Mouse (Mus musculus) T-cell, adult 2 months (primary cell): Measurements from ENCODE around the gene Rere.
"Not testable (repeated sequence)": the region's sequence is repeated elsewhere in the genome, so short reads cannot be mapped to it uniquely, and the experiment has no call there.

Experiments used
- DNase-seq: peaks from one replicate; pipeline ENCODE4 v3.0.0; 2022; ENCODE audit warnings: low spot score

Rere gene

DNA sequence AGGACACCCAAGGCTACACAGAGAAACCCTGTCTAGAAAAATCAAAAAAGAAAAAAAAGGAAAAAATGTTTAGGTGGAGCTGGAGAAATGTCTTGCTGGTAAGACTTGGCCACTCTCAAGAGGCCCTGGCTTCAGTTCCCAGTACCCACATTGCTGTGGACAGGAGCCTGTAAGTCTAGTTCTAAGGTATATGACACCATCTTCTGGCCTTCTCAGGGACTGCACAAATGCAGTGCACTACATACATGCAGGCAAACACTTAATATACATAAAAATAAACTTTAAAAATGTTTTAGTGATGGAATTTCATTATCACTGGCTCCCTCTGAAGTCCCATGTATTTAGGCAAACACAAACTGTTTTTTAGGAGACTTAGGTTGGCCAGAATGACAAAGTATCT, 274.3 kb downstream of the Rere start:
- DNase-seq = no peak

DNA sequence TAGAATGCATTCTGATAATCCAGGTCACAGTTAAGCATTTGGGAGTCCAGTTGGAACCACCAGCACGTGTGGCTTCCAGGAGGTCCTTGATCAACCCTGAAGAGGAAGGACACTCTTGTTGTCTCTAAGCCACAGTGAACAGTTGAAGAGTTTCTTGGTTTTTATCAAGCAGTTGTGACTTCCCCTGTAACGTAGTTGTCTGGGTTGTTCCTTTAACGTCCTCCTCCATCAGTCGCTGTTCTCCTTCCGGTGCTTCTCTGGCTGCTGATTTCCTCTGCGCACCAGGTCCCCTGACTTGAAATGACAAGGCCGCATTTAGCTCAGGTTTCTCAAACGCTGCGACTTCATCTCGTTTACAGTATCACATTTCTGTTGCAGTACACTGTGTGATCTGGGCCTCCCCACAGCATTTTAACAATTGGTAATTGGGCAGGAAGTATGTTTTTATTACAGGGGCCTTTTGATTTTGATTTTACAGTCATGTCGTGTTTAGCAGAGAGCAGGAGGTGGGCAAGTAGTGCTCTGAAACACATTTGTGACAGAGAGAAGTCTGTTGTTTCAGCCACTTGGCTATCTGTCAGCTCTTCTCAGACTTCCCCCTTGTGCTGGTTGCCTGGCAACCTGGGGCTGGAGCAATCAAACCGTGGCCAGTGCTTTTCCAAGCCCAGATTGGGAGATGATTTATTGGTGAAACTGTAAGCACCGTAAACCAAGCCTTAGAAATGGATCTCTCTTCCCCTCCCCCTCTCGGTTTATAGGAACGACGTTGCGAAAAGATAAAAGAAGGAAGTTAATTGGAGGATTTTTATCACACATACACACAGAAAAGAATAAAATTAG, 275.2 kb downstream of the Rere start:
- DNase-seq = peak; percentile 84

DNA sequence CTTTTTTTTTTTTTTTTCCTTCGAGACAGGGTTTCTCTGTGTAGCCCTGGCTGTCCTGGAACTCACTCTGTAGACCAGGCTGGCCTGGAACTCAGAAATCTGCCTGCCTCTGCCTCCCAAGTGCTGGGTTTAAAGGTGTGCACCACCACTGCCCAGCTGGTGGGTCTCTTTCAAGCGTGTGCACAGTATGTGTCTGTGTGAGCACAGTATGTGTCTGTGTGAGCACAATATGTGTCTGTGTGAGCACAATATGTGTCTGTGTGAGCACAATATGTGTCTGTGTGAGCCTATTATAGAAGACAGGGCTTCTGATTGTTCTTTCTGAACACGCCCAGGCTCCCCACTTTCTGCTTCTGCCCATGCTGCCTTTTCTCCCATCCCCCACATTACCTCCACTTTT, 275.8 kb downstream of the Rere start:
- not testable (repeated sequence) for DNase-seq

DNA sequence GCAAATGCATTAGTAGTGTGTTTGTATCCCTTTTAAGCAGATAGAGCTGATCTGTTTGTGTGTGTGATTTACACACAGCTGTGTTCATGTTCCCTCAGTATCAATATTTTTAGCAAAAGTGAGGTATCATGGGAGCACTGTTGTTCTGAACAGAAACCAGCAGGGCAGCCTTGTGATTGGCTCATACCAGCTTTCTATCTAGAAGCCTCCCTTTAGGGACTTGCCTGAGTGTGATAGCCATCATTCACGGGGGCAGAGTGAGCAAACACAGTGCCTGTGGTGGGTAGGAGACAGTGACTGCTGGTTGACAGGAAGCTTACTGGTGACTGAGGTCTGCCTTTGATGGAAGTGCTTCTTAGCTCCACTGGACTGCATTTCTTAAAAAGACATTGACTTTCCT, 276.5 kb downstream of the Rere start:
- peak; percentile 87 for DNase-seq

DNA sequence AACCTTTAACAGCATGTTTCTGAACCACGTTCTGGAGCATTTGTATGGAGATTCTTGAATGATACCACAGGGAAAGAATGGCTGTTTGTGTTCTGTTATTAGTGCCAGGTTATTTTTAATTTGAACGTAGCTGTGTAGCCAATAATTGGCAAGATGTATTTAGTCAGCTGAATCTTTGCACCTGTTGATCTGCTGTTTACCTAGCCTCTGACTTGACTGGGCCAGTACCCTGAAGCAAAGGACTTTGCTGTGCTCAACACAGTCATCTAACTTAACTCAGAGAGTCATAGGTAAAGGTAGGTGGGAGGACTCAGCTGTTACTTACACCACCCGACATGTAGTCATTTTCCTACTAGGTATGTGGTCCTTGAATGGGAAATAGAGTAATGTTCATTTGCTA, 278.1 kb downstream of the Rere start:
- DNase-seq = no peak

DNA sequence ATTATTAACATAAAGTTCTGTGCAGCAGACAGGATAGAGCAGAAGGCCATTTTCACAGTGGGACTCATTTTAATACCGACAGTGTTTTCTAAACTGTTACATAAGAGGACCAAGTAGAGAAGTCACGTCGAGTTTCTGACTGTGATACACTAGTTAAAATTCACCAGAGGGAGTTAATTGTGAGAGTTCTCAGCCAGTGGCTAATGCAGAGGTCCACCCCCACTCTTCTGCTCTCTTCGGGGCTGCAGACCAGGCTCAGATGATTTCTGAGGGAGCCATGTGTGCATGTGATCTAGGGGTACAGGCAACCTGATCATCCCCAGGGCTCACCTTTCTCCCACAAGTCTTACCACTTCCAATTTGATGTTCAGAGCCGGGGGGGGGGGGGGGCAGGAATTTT, 281.8 kb downstream of the Rere start:
- no peak for DNase-seq

DNA sequence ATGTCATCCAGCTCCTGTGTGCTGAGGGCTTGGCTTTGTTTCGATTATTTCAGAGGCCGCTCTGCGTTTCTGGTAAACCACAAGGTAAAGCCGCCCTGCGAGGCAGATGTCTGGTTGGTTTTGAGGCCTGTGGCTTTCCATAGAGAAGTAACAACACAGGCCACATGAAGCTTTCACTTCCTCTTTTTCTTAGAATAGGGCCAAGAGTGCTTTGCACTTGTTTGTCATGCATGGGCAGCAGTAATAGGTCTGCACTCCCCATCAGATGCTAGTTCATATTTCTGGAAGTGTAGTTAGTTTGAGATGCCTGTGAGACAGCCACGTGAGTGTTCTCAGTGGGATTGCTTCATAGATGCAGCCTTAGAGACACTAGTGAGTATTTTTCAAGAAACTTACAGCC, 284.7 kb downstream of the Rere start:
- DNase-seq = peak; percentile 85

DNA sequence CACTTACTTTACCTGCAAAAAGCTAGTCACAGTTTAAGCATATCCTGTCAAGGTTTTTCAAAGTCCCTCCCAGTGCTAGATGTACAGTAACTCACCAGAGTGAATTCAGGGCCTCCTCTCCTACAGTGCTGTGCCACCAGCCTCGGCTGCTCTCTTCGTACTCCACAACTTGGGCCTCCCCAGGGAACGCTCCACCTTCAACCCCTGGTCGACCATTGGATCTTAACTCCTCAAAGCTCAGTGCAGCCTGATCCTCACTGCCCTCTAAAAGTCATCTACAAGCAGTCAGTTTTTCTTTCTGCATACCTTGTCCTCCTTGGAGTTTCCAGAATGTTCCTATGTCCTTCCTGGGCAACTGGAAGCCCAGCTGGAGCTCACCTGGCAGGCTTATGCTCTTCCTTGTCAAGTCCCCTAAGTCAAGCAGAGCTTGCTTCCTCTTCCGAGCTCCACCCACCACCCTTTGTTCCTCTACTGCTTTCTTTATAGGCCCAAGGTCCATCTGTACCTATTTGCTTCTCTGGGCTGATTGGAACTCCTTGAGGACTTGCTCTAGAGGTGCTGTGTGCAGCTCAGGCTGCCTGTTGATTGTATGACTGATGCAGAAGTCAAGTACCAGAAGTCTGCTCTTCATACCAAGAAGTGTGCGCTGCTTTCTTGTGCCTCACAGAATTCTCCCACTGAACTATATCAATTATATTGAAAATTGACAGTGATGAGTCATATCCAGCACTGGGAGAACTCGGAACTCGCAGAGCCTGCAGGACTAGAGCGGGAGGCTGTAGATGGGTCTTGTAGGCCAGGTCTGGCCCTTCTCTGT, 287.1 kb downstream of the Rere start:
- peak; percentile 60 for DNase-seq

DNA sequence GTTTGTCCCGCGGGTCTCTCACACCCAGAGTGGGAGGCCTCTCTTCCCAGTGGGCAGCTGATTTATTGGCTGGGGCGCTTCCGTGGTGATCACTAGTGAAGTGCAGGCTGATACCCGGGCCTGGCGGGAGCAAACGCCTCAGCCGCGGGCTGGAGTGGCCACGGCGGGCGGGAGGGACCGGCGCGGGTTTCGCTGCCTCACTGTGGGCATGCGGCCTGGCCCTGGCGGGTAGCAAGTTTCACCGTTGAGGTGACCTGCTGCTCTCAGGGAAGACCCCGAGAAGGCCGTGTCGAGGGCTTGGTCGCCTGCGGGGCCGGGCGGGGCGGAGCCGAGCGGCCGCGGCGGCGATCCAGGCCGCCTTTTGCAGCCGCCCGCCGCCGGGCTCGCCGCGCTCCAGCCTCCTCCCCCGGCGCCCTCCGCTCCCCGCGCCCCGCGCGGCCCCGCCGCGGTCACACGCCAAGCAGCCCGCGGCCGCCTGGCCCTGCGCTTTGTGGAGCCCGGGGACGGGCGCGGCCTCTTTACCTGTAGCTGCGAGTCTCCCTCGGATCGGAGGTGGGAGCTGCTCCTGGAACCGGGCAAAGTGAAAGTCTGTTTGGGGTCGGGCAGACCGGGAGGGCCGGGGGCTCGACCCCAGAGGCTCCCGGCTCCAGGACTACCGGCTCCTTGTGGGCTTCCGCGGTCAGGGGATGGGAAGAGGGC, 287.8 kb downstream of the Rere start:
- peak; percentile 53 for DNase-seq

DNA sequence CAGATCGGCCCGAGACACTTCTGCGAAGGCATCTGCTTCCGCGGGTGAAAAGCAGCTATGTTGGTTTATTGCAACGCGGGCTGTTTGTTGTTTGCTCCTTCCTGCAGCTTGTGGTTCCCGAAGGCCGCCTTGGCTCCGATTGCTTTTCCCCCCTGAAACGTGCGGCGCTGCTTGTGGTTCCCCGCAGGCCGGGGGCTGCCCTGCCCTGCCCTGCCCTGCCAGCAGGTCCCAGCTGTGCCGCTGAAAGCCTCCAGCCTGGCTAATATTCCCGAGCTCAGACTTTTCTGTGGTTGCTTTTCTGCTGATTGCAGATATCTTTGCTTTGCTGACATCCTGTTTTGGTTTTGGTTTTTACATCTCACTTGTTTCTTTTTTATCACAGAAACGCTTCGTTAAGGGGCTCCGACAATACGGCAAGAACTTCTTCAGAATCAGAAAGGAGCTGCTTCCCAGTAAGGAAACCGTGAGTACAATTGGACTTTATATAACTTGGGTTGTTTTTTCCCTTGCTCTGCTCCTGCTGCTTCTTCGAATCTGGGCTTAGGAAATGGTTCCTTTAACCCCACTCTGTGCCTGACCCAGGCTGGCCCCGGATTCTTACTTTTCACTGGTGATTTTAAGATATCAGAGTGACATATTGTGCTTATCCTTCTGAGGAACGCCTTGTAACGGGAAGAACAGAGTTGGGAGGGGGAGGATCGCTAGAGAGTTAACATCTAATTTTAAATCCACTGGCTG, 288.6 kb downstream of the Rere start:
- DNase-seq = peak; percentile 57

DNA sequence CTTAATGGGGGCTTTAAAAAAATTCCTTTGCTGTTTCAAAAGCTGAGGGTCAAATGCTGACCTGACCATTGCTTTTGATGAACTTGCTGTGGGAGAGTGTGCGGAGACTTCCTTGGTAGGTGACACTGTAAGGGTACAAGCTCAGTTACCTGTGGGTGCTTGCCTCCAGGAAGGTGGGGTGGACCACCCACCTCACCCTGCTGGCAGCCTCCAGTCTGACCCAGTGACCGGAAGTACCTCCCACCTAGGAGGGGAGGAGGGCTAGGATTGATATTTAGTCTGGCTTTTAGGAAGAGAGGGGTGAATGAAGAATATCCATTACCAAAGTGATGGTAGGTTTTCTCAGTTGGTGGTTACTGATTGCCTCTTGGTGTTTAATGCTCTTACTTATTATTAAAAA, 289.3 kb downstream of the Rere start:
- no peak for DNase-seq

DNA sequence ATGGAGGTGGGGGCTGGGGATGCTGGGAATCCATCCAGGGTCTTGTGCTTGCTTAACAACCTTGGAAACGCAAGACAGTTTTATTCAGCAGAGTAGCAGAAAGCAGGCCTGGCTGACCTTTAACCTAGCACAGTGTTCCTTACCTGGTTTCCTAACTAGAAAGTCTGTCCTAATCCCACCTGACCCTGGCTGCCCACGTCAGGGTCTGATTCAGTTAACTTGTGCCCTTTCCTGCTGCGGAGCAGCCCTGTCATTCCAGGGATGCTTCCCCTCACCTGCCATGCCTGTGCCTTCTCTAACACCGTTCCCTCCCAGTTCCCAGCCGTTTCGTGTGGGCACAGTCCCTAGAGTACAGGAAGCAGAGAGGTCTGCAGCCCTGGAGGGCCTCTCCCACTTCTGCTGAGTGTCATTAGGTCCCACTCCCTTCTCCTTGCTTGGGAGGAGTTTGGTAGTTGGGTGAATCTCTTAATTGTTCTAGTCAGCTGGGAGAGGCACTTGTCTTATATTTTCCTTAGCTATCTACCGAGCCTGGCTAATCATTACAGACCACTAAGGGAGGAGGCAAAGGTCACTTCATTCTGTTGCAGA, 290.8 kb downstream of the Rere start:
- no peak for DNase-seq

DNA sequence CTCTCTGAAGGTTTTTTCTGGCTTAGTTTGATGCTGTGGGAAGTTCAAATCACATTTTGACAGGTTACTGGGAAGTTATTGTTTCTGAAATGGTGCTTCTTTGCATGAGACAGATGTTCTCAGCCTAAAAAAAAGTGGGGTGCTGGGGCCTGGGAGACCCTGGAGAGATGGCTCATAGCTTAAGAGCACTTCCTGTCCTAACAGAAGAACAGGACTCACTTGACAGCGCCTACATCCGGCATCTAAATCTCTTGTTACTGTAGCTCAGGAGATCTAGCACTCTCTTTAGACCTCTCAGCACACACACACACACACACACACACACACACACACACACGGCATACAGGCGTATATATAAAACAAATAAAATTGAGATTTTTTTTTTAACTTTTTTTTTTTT, 291.5 kb downstream of the Rere start:
- peak; percentile 39 for DNase-seq

DNA sequence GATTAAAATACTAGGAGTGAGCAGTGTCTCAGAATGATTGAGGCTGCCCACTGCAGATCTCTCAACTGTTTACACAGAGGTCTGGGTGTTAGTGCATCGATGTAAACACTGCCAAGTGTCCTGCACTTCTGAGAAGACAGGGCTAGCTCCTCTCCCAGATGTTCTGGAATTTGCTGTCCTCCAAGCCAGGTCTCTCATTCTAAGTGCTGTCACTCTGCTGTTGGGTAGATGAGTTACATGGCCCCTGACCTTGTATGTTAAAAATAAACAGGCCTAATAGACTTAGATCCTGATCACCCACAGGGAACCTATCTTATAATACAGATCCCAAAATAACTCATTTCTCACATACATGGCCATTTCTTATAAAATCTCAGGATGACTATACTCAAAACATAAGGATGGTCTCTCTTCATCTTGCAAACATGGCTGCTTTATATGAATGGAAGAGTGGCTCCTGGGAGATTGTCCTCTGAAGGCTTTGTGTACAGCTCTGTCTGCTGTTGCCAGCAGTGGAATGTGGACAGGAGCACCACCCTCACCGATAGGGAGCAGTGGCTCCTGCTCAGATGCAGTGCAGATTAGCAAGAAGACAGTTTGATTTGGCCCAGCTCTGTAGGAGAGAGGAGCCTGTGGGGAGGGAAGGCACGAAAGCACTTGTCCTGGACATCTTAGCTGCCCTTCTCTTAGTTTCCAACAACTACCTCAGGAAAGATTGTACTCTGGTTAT, 294.1 kb downstream of the Rere start:
- no peak for DNase-seq

DNA sequence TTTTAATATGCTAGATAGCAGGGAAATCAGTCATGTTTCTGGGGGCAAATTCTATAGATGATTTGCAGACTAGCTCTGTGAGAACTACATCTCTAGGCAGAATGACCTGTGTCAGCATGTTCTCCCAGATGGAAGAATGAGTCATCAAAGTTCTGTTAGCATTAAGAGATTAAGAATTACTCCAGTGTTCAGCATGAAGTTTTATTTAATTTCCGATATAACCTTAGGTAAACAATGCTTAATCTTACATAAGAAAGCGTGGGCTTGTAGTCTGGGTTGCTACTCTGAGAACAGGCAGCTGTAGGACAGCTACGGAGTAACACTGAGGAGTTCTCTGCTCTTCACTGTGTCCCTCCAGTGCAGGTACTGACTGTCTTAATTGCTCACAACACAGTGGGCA, 294.9 kb downstream of the Rere start:
- no peak for DNase-seq

DNA sequence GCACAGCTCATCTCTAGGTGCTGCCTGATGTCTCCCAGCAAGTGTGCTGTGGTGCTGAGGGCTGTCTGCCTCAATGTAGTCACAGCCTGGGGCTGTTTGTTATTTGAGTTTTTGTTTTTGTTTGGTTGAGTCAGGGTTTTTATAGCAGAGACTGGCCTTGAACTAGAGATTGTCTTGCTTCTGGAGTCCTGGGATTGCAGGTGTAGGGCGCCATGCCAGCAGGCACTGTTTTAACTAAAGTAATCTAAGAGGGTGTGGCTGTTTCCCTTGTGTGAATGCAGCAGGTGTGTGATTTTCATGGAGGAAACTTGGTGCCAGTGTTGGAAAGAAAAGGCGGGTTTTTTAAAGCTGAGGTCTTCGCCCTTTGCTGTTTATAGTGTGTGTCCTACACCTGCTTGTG, 296.6 kb downstream of the Rere start:
- no peak for DNase-seq

DNA sequence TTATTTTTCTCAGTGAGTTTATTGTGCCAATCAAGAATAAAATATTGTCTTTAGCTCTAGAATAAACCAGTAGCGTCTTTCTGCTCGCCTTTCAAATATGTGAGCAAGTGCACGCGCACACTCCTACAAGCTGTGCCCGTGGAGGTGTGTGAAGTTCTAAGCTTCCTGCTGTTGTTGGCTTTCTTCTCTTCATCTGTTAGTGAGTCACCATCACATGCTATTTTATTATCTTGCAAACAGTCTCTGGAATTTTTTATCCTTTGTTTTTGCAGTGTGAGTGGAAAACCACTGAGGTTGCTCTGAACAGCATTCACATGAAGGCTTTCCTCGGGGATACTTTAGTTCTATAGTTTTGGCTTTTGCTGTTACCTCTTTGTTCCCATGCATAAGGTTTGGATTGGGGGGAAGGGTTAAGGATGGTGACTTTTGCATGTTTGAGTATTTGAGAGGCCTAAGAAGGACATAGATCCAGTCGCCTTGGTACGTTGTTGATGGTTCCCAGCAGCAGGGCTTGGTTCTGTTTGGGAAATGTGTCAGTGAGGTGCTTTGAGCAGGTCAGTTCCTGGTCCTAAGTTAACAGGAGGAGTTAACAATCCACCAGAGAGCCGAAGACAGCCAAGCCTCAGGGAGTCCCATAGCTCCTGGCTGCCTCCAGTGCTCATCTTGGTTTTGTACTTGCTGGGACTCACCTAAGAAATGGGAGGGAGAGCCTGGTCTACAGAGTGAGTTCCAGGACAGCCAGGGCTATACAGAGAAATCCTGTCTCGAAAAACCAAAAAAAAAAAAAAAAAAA, 300.7 kb downstream of the Rere start:
- peak; percentile 51 for DNase-seq

DNA sequence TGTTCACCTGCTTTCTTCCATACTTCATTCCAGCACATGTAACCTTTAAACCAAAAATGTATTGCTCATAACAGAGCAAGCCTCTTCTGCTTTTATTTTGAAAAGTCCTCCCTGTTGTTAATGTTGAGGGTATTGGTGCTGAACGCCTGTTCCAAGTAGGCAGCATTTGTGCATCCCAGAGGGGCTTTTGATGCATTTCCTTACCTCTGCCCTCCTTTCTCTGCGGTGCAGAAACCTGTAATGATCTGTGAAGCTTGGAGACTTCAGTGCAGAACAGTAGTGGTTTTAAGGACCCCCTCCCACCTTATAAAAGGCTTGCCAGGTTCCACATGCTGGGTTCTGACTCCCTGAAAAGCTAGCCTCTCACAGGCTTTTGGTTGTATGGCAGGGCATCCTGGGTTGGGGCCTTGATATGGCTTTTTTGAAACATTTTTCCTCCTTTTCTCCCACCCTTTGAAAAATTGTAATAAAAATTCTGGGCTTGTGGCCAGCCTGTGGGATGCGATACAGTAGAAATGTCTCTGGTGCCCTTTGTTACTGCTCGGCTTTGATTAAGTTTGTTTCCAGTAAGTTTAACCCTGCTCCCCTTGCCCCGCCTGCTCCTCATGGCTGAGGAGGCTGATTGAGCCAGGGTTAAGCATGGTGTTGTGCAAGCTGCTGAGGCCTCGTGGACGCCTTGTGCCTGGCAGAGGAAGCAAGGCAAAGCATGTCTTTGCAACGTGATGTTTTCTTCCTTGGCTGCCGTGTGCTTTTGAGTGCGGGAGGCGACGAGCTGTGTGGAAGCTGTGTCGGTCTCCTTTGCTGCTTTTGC, 301.7 kb downstream of the Rere start:
- peak; percentile 67 for DNase-seq

DNA sequence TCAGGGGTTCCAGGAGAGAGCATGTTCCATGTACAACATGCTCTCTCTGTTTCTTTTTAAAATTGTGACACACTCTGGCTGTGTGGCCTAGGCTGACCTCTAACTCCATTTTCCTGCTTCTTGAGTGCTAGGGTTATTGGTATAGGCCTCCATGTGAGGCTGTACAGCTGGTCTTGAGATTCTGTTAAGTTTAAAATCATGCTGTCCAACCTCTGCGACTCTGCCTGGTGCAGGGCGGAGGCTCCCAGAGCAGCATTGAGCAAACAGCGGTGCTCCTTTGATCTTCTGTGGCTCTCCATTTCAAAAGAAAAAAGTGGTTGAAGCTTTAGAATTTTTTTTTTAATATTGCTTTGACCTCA, 302.3 kb downstream of the Rere start:
- DNase-seq = peak; percentile 56
